Mouse (Mus musculus) midbrain, embryonic 11.5 days (tissue): ENCODE data around the gene Iglon5. TPM values are rescaled to one million over a fixed set of nuclear protein-coding genes. Genes with fewer than 3 reads are reported as not detected.

Experiments
- ATAC-seq: fragments of 200-750 bp; cut with Nextera tagmentation; 2 replicates; pipeline ENCODE4 v1.8.0; 2017; ENCODE audit warnings: moderate TSS enrichment, moderate library complexity; ENCODE audit not compliant: low FRiP score
- DNase-seq: peaks from one replicate; pipeline ENCODE4 v3.0.0; 2015; ENCODE audit warnings: low spot score; ENCODE audit errors: missing footprints
- H3K27ac ChIP-seq: fragments of 300-500 bp; sonication (generic); 2 replicates; pipeline ENCODE4 v1.5.1; 2014; ENCODE audit warnings: low read depth, low read length
- H3K27me3 ChIP-seq: fragments of 300-500 bp; sonication (generic); 2 replicates; pipeline ENCODE4 v1.6.1; 2014; ENCODE audit warnings: mild to moderate bottlenecking, low read length, moderate library complexity, mixed read lengths; ENCODE audit not compliant: control insufficient read depth, insufficient read depth
- H3K36me3 ChIP-seq: fragments of 300-500 bp; sonication (generic); 2 replicates; pipeline ENCODE4 v1.6.1; 2014; ENCODE audit warnings: mild to moderate bottlenecking, low read length, moderate library complexity, mixed read lengths; ENCODE audit not compliant: control insufficient read depth, insufficient read depth
- H3K4me1 ChIP-seq: fragments of 300-500 bp; sonication (generic); 2 replicates; pipeline ENCODE4 v1.6.1; 2014; ENCODE audit warnings: low read length; ENCODE audit not compliant: control insufficient read depth, insufficient read depth
- H3K4me2 ChIP-seq: fragments of 300-500 bp; sonication (generic); 2 replicates; pipeline ENCODE4 v1.6.1; 2014; ENCODE audit warnings: mild to moderate bottlenecking, moderate library complexity
- H3K4me3 ChIP-seq: fragments of 300-500 bp; sonication (generic); 2 replicates; pipeline ENCODE4 v1.5.1; 2014; ENCODE audit warnings: low read depth, low read length
- H3K9ac ChIP-seq: fragments of 300-500 bp; sonication (generic); 2 replicates; pipeline ENCODE4 v1.6.1; 2014; ENCODE audit warnings: low read length
- H3K9me3 ChIP-seq: fragments of 300-500 bp; sonication (generic); 2 replicates; pipeline ENCODE4 v1.6.1; 2016; ENCODE audit warnings: low read length; ENCODE audit not compliant: control insufficient read depth
- WGBS: fragments of 180-500 bp; shearing (Covaris S2); extraction: QIAGEN DNeasy Blood & Tissue Kit; methylation state at CpG from one replicate; pipeline ENCODE4 v1.1.7; 2014; 5-methylcytosine and 5-hydroxymethylcytosine counted together
- polyA plus RNA-seq: library from polyadenylated mRNA; unstranded; fragments of >200 nt; fragmentation: Nextera tagmentation; extraction: Ambion mirVana; gene quantifications from 2 replicates; pipeline ENCODE4 v1.2.1, GENCODE M21; 2014

The Iglon5 gene
- polyA plus RNA-seq, 1 experiment from 2014 or later: 3.1 TPM

DNA sequence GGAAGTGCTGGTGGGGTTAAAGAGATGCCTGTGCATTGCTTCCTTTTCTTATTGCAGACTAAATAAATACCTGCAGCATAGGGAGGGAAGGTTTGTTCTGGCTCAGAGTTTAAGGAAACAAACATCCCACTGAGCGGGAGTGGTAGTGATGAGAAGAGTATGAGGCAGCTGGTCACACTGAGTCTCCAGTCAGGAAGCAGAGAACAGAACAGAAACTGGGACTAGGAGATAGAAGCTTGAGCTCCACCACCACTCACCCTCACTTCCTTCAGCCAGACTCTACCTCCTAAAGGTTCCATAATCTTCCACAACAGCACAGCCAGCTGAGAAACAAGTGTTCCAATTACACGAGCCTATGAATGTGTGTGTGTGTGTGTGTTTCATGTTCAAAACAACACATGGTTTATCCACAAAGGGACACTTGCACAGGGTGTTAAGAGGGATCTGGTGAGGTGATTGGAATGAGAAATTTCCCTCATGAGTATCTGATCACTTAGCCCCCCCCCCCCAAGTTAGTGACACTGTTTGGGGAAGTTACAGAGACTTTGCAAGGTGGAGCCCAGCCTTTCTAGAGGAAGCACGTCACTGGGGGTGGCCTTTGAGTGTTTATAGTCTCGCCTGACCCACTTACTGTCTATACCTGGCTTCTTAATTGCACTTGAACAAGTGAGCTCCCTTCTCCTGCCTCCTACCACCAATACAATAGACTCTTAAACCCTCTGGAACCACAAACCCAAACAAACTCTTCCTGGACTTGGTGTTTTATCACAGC lies 22.0 kb upstream of the Iglon5 start:
- ATAC-seq (no peak), DNase-seq (no peak)
- Histone ChIP-seq H3K27me3 (no peaks in the 10 kb centered on the region), H3K9ac (no peak overlapping the region), H3K9me3 (no peaks in the 10 kb centered on the region), H3K36me3 (no peaks in the 10 kb centered on the region), H3K4me3 (no peak overlapping the region), H3K4me1 (no peaks in the 10 kb centered on the region), H3K4me2 (no peak overlapping the region), H3K27ac (no peak overlapping the region)
- WGBS: 68% methylated on average over 4 of the region's 4 CpGs

DNA sequence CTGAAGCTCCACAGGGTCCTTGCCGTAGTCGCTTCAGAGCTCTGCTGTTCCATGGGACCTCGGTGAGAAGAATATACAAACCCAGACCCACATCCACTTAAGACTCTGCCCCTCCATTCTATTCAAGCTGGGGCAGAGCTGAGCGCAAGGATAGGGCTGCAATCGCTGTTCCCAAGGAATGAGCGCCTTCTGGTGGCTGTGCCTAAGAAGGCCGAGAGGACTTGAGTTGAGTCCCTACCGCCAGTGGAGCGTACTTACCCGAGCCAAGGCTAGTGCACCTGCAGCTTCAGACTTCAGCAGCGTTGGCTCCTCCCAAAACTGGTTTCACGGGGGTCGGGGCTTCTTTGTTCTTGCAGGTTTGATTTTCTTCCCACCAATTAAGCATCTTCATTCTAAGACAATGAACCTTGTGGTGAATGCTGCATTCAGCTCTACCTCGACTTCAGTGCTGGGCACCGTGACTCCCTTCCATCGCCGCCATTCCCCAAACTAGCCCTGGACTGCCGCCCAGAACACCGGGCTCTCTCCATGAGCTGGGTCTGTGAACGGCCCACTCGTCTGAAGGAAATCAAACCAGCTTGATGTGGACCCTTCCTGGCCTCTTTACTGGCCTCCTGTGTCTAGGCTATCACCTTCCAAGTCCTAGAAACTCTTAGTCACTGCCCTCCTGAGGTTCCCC lies 5.6 kb upstream of the Iglon5 start:
- ATAC-seq: peak; percentile 71
- Histone ChIP-seq H3K4me3 (no peak overlapping the region), H3K9ac (no peak overlapping the region), H3K4me2 (no peak overlapping the region), H3K27ac (no peak overlapping the region), H3K4me1 (no peaks in the 10 kb centered on the region; the same call in 1 of the 2 replicates), H3K36me3 (no peaks in the 10 kb centered on the region), H3K9me3 (no peaks in the 10 kb centered on the region), H3K27me3 (no peaks in the 10 kb centered on the region)
- peak; percentile 91 for DNase-seq
- WGBS: 8% methylated on average over 21 of the region's 21 CpGs

DNA sequence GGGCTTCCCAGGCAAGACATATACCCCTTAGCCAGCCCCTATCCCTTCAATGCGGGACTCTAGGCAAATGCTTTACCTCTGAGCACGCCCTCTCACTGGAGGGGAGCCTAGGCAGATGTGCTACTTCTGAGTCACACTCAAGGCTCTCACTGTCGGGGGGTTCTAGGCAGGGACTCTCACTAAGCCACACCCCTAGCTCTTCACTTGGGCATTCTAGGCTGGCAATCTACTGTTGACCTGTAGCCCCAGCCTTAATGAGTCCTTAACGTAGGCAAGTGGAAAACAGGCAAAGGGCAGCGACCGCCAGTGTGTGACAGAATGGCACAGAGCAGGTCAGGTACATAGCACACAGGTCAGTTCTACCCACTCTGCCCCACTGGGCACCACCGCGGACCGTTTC lies 986 bp upstream of the Iglon5 start:
- 70% methylated on average over 9 of the region's 9 CpGs for WGBS
- H3K27ac ChIP-seq: no peak overlapping the region
- H3K4me1 ChIP-seq: no peaks in the 10 kb centered on the region; the same call in 1 of the 2 replicates
- no peaks in the 10 kb centered on the region for H3K9me3 ChIP-seq
- H3K27me3 ChIP-seq: no peaks in the 10 kb centered on the region
- no peaks in the 10 kb centered on the region for H3K36me3 ChIP-seq
- H3K4me2 ChIP-seq: peak overlapping the region; percentile 75; the same call in 1 of the 2 replicates
- H3K4me3 ChIP-seq: no peak overlapping the region
- ATAC-seq (no peak; the same call in 1 of the 2 replicates), DNase-seq (peak; percentile 85)
- H3K9ac ChIP-seq: no peak overlapping the region

DNA sequence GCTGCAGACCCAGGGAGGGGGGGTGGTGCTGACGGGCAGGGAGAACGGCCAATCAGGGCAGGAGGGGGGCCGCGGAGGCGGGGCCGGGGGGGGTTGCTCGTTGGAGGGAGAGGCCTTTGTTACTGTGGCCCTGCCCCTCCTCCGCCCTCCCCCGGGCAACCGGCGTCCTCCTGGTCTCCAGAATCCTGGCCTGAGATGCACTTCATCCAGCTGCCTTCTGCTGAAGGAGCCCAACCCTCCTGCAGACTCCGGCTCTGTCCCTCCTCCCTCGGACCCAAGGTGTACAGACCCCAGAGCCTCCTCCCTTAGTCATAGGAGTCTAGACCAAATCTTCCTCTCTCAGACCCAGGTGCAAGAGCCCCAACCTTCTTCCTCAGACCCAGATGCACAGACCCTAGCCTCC lies 308 bp upstream of the Iglon5 start:
- H3K9me3 ChIP-seq: no peaks in the 10 kb centered on the region
- H3K9ac ChIP-seq: peak overlapping the region; percentile 86
- WGBS: 0% methylated on average over 6 of the region's 13 CpGs
- H3K4me1 ChIP-seq: no peaks in the 10 kb centered on the region; the same call in 1 of the 2 replicates
- no peaks in the 10 kb centered on the region for H3K36me3 ChIP-seq
- H3K27me3 ChIP-seq: no peaks in the 10 kb centered on the region
- peak overlapping the region; percentile 67 for H3K27ac ChIP-seq
- DNase-seq (peak; percentile 97), ATAC-seq (peak; percentile 93)
- H3K4me2 ChIP-seq: peak overlapping the region; percentile 75
- H3K4me3 ChIP-seq: peak overlapping the region; percentile 62

DNA sequence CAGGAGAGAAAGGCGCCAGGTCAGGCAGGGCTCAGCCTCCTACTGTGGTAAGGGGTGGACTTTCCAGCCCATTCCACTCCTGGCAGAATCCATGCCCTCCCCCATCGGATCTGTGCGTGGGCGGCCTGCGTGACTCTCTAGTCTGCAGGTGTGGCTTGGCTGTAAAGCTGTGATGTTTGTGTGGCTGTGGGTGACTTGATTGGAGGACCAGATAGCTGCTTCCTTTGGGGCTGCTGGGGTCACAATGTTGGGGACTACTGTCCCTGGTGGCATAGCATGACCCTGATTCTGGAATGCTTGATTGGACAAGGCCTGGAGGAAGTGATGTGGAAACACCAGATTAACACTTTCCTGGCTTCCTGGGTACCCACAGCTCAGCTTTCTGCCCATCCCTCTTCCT lies 1.2 kb downstream of the Iglon5 start:
- DNase-seq (peak; percentile 83), ATAC-seq (no peak)
- Histone ChIP-seq H3K9ac (0 out of 2 replicates have a peak overlapping the region, but pooled peaks have one; percentile 24), H3K27ac (no peak overlapping the region), H3K36me3 (no peaks in the 10 kb centered on the region), H3K4me3 (peak overlapping the region; percentile 62), H3K4me2 (peak overlapping the region; percentile 75; the same call in 1 of the 2 replicates), H3K9me3 (no peaks in the 10 kb centered on the region), H3K27me3 (no peaks in the 10 kb centered on the region), H3K4me1 (no peaks in the 10 kb centered on the region; the same call in 1 of the 2 replicates)
- 42% methylated on average over 5 of the region's 5 CpGs for WGBS

DNA sequence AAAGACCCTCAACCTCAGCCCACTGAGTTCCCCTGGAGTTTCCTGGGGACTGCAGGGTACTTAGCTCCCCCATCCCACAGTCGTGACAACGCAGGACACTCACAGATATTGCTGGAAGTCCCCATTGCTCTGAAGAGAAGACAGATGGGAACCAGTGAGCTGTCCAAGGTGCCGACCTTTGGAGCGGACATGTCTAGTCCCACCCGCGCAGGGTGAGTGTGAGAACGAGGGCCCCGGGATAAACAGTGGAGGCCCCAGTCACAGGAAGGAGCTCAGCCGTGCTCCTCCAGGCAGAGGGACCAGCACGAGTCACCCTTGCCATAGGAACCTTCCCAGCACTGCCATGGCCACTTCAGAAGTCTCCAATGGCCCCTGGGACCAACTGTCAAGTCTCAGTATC lies 6.6 kb downstream of the Iglon5 start:
- Histone ChIP-seq H3K36me3 (no peaks in the 10 kb centered on the region), H3K27me3 (no peaks in the 10 kb centered on the region), H3K9me3 (no peaks in the 10 kb centered on the region), H3K4me3 (no peak overlapping the region), H3K27ac (no peak overlapping the region), H3K4me1 (no peaks in the 10 kb centered on the region), H3K9ac (no peak overlapping the region), H3K4me2 (no peak overlapping the region)
- WGBS: 28% methylated on average over 10 of the region's 10 CpGs
- ATAC-seq (no peak), DNase-seq (peak; percentile 57)

DNA sequence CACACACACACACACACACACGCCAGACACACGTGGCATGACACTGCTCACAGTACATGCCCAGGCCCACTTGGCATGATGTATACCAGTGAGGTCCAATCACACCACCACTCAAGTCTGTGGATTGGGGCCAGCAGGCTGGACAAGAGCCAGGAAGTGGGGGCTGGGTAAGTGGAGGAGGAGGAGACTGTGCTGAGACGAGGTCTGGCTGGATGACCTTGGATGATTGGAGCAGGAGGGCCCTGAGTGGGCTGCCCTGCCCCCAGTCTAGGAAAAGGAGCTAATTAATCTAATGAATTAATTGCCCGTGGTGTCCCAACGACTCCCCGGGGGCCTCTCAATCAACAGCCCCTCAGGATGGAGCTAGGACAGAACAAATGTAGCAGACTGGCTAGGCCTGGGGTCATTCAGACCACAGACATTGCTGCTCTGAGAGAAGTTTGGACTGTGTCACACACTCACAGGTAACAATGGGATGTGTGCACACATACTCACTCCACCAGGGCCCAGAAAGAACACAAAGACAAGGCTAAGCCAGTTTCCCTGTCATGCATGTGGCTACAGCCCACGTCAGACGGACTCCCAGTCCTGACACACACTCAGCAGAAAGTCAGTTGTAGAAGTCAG lies 7.7 kb downstream of the Iglon5 start:
- 75% methylated on average over 8 of the region's 8 CpGs for WGBS
- Histone ChIP-seq H3K4me1 (no peaks in the 10 kb centered on the region), H3K4me3 (no peak overlapping the region), H3K9me3 (no peaks in the 10 kb centered on the region), H3K27me3 (peaks cover 5% of the 10 kb centered on the region; the same call in 1 of the 2 replicates), H3K9ac (no peak overlapping the region), H3K36me3 (no peaks in the 10 kb centered on the region), H3K27ac (no peak overlapping the region), H3K4me2 (no peak overlapping the region)
- DNase-seq: peak; percentile 54
- ATAC-seq: peak; percentile 46

DNA sequence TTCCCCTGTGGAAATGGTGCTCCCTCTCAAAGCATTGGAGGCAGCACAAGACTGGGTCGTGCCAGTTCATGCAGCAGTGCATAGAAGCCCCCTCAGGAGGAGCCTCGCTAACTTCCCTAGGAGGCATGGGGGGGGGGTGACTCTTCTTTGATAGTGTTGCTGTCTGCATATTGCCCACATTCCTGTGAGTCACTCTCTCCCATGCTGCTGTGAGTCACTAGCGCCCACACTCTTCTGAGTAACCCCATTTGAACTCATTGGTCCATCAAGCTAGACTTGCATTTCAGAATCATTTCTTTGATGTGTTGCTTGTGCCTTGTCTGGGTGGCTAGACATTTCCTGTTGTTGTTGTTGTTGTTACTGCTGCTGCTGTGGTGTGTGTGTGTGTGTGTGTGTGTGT lies 8.7 kb downstream of the Iglon5 start:
- Histone ChIP-seq H3K4me2 (no peak overlapping the region), H3K36me3 (no peaks in the 10 kb centered on the region), H3K27me3 (peaks cover 11% of the 10 kb centered on the region; the same call in 1 of the 2 replicates), H3K9ac (no peak overlapping the region), H3K4me1 (no peaks in the 10 kb centered on the region), H3K27ac (no peak overlapping the region), H3K9me3 (no peaks in the 10 kb centered on the region), H3K4me3 (no peak overlapping the region)
- WGBS: 70% methylated on average over 3 of the region's 3 CpGs
- DNase-seq (no peak), ATAC-seq (no peak)

DNA sequence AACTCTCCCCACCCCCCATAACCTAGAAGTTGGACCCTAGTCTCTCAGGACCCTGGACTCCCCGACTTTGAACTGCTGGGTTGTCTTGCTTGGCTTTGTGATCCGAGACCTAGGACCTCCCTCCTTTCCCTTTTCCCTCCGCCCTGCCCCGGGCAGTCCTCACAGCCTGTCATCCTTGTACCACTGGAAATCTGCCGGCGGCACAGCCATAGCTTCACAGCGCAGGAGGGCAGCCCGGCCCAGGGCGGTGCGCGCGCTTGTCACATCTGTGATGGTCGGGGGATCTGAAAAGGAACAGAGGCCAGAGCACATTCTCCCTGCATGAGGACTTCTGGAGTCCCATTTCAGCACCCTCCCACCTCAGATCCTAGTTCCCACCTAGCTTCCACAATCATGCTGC lies 13.5 kb downstream of the Iglon5 start:
- no peak overlapping the region for H3K4me2 ChIP-seq
- no peaks in the 10 kb centered on the region for H3K36me3 ChIP-seq
- H3K9ac ChIP-seq: no peak overlapping the region
- 3% methylated on average over 13 of the region's 13 CpGs for WGBS
- H3K4me1 ChIP-seq: no peaks in the 10 kb centered on the region
- DNase-seq: peak; percentile 86
- no peaks in the 10 kb centered on the region for H3K9me3 ChIP-seq
- H3K4me3 ChIP-seq: no peak overlapping the region
- no peak for ATAC-seq
- no peak overlapping the region for H3K27ac ChIP-seq
- peaks cover 13% of the 10 kb centered on the region; the same call in 1 of the 2 replicates for H3K27me3 ChIP-seq
